Mouse (Mus musculus): ENCODE data around the gene Wdr53.

GRCm38 (mm10) chr16:32282608-32283007, 35.6 kb downstream of the Wdr53 start:
- TF ChIP-seq CTCF (IDR thresholded peaks at IDR 0.05) (0 out of 2 replicates have a peak, but pooled peaks have one; percentile 1), EP300 (IDR thresholded peaks at IDR 0.05) (no peak)

Data from lung, postnatal 0 days (tissue).